Mouse (Mus musculus) T-helper 1 cell (primary cell): ENCODE data around the gene Gm21876.
"Not testable (repeated sequence)": the region's sequence is repeated elsewhere in the genome, so short reads cannot be mapped to it uniquely, and the experiment has no call there.

Source experiments
- in situ Hi-C: fragments of 300-600 bp; cut with MboI, MseI; formaldehyde crosslinking; loops from one replicate; pipeline ENCODE4 v1.15.1; 2025; ENCODE audit warnings: high pct_unique_total_duplicates

Gene Gm21876

GRCm38 (mm10) chrX:21175553-21175952 lies at the start of gene Gm21876:
Gm21876 (minus strand) TSS chrX:21175653.
- in situ Hi-C loops = no loop called here

GRCm38 (mm10) chrX:21220422-21220821 lies 45.0 kb upstream of the Gm21876 start:
- in situ Hi-C loops = no loop called here

DNA sequence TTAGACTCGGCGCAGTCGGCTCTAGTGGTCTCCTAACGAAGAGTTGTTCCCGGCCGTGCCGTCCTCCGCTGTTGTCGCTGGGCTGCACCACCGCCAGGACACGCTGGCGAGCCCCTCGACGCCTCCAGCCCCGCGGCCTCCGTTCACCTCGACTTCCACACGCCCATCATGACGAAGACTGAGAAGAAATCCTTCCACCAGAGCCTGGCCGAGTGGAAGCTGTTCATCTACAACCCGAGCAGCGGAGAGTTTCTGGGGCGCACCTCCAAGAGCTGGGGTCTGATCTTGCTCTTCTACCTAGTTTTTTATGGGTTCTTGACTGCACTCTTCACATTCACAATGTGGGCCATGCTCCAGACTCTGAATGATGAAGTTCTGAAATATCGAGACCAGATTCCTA lies 28.8 kb downstream of the Gm21876 start:
- in situ Hi-C loops = not testable (repeated sequence)
